Mouse (Mus musculus) layer of hippocampus, adult 8-10 months (tissue): ENCODE results near the gene Pramel7. TPM values are rescaled to one million over a fixed set of nuclear protein-coding genes. Genes with fewer than 3 reads are reported as not detected.
A peak's percentile ranks its signal among the peaks of the same experiment; 100 is the strongest.
"Not testable (repeated sequence)": the region's sequence is repeated elsewhere in the genome, so short reads cannot be mapped to it uniquely, and the experiment has no call there.

Experiments used
- DNase-seq, 2 experiments: peaks; one replicate each; pipeline ENCODE4 v3.0.0; 2022; ENCODE audit warnings: low spot score in 2 of 2
- total RNA-seq, 4 experiments: library from RNA; stranded (reverse); gene quantifications; 2 replicates each; pipeline ENCODE4 v1.2.4; 2022

Gene Pramel7
- total RNA-seq: not detected

GRCm38 (mm10) chr2:87496993-87497392 is at the start of gene Pramel7:
TSS of gene Pramel7 (minus strand) at chr2:87497093.
- DNase-seq: not testable (repeated sequence)

GRCm38 (mm10) chr2:87545442-87545841 is 48.5 kb upstream of the Pramel7 start, which contains the start of gene Olfr1128:
TSS of gene Olfr1128 (minus strand) at chr2:87545542.
- DNase-seq: no peak

GRCm38 (mm10) chr2:87534826-87535225 is 37.9 kb upstream of the Pramel7 start:
- DNase-seq: no peak

- no peak for DNase-seq
Measured at GRCm38 (mm10) chr2:87531496-87531895, 34.6 kb upstream of the Pramel7 start, which contains the start of gene Olfr153. TSS of gene Olfr153 (plus strand) at chr2:87531796.

- DNase-seq: peak; percentile 2 to 9
Measured at GRCm38 (mm10) chr2:87525899-87526616, 29.2 kb upstream of the Pramel7 start.

- DNase-seq: no peak
Measured at GRCm38 (mm10) chr2:87520651-87521050, 23.8 kb upstream of the Pramel7 start.

GRCm38 (mm10) chr2:87516581-87516980 is 19.7 kb upstream of the Pramel7 start:
- DNase-seq: no peak

- DNase-seq: no peak
Measured at GRCm38 (mm10) chr2:87515457-87516060, 18.7 kb upstream of the Pramel7 start.

- no peak for DNase-seq
Measured at GRCm38 (mm10) chr2:87515046-87515445, 18.2 kb upstream of the Pramel7 start.

GRCm38 (mm10) chr2:87506265-87506664 is 9.4 kb upstream of the Pramel7 start, which contains the start of gene Pramel6:
TSS of gene Pramel6 (plus strand) at chr2:87506565.
- no peak for DNase-seq

GRCm38 (mm10) chr2:87482276-87482675 is 14.6 kb downstream of the Pramel7 start:
- no peak for DNase-seq

GRCm38 (mm10) chr2:87481158-87481557 is 15.7 kb downstream of the Pramel7 start:
- no peak for DNase-seq

GRCm38 (mm10) chr2:87480207-87480606 is 16.7 kb downstream of the Pramel7 start:
- DNase-seq: no peak

GRCm38 (mm10) chr2:87461769-87462168 is 35.1 kb downstream of the Pramel7 start:
- DNase-seq: no peak

- DNase-seq: no peak
Measured at GRCm38 (mm10) chr2:87453662-87454061, 43.2 kb downstream of the Pramel7 start, which contains the start of gene Olfr1126. TSS of gene Olfr1126 (plus strand) at chr2:87453962.

Other genes starting within 250 kb of the Pramel7 start
- gene Olfr1115, start 249.1 kb downstream of the Pramel7 start, total RNA-seq: not detected
- gene Olfr1116, start 229.6 kb downstream of the Pramel7 start, total RNA-seq: not detected
- gene Olfr1118, start 189.5 kb downstream of the Pramel7 start, total RNA-seq: not detected
- gene Olfr1120, start 142.3 kb downstream of the Pramel7 start, total RNA-seq: not detected
- not detected for gene Olfr1121, start 127.2 kb downstream of the Pramel7 start, total RNA-seq
- gene Olfr1122, start 111.2 kb downstream of the Pramel7 start, total RNA-seq: under 1 TPM in 3 of 4 experiments, not detected in 1; 0.09 to 0.14 (median 0.10) TPM
- not detected for gene Olfr1123, start 80.5 kb downstream of the Pramel7 start, total RNA-seq
- gene Olfr1124, start 66.8 kb downstream of the Pramel7 start, total RNA-seq: not detected
- not detected for gene Olfr1126, start 43.1 kb downstream of the Pramel7 start, total RNA-seq
- not detected for gene Pramel6, start 9.5 kb upstream of the Pramel7 start, total RNA-seq
- gene Olfr153, start 34.7 kb upstream of the Pramel7 start, total RNA-seq: under 1 TPM in 2 of 4 experiments, not detected in 2; 0.33 to 0.49 TPM
- gene Olfr1128, start 48.4 kb upstream of the Pramel7 start, total RNA-seq: not detected
- gene Olfr1129, start 76.8 kb upstream of the Pramel7 start, total RNA-seq: not detected
- not detected for gene Olfr1130, start 109.1 kb upstream of the Pramel7 start, total RNA-seq
- not detected for gene Olfr1131, start 130.0 kb upstream of the Pramel7 start, total RNA-seq
- gene Olfr1132, start 140.4 kb upstream of the Pramel7 start, total RNA-seq: not detected
- gene Olfr1133, start 150.3 kb upstream of the Pramel7 start, total RNA-seq: not detected
- gene Olfr1134, start 161.4 kb upstream of the Pramel7 start, total RNA-seq: not detected
- not detected for gene Olfr1135, start 176.6 kb upstream of the Pramel7 start, total RNA-seq
- not detected for gene Olfr1136, start 196.9 kb upstream of the Pramel7 start, total RNA-seq
- gene Olfr1137, start 216.1 kb upstream of the Pramel7 start, total RNA-seq: not detected
- gene Olfr1138, start 242.9 kb upstream of the Pramel7 start, total RNA-seq: not detected
- gene Olfr1140, start 246.7 kb upstream of the Pramel7 start, total RNA-seq: not detected